Mouse (Mus musculus) T-cell, adult 2 months (primary cell): Measurements from ENCODE around the gene 6820408C15Rik.
"Not testable (repeated sequence)": the region's sequence is repeated elsewhere in the genome, so short reads cannot be mapped to it uniquely, and the experiment has no call there.

ENCODE experiments used
- DNase-seq: peaks from one replicate; pipeline ENCODE4 v3.0.0; 2022; ENCODE audit warnings: low spot score

6820408C15Rik gene

DNA sequence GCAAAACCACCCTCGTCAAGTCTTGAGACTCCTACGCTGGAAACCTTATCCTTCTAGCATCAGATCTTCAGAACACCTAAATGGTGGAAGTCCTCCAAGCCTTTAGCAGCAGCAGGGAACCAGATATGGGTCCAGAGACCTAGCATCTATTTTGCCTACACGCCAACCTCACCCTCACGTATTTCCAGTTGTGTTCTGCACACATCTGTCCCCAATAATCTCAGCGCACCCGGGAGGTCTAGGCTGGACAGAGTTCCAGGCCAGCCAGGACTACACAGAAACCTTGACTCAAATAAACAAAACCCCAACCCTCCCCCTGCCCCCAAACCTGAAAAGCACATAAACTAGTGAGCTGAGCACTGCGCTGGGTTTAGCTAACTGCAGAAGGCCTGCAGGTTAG is 3.9 kb upstream of the 6820408C15Rik start:
- DNase-seq, result no peak

DNA sequence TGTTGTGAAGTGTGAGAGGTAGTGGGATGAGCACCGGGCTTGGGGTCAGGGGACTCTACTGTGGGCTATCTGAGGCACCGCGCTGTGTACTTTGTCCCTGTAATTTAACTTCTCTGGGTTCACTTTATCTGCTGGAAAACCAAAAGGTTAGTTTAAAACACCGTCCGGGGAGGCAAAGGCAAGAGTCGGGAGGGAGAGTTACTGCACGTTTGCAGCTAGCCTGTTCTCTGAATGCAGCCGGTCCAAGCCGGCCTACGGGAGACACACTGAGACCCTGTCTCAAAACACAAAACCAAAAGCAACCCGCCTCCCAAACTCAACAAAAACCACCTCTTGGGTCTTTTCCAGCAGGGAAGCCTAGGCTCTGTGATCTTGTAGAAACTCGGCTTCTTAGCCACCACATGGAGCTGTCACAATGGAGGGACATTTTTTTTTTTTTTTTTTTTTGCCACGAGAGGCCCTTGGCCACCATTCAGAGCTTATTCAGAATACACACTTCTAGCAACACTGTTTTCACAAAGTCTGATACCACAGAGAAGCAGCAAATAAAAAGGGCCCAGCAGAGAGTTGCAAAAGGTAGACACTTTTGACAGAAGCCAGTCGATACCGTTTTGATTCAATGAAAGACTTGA is 2.7 kb upstream of the 6820408C15Rik start:
- no peak for DNase-seq

DNA sequence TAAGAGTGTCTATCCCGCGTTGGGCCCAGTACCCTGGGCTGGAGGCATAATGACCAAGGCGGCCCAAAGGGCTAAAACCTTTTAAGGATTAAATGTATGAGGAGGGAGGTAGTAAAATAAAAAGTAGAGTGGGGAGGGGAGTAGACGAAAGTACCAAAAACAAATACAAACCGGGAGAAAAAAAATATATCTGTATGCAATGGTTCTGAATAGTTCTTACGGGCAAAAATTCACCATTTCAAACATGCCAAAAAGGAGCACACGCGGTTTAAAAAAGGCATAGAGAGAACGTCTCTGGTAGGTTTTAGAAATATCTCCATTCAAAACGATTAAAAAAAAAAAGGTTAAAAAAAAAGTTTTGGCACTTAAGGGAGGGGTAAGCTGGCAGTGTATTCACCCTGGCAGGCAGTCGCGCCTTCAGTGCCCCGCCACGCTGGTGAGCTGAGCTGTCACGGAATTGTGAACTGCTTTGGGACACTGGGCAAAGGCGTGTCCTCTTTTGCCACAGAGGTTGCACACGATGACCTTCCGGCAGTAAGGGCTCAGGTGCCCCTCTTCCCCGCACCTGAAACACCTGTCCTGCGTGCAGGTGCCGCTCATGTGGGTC is 2.1 kb upstream of the 6820408C15Rik start:
- no peak for DNase-seq

DNA sequence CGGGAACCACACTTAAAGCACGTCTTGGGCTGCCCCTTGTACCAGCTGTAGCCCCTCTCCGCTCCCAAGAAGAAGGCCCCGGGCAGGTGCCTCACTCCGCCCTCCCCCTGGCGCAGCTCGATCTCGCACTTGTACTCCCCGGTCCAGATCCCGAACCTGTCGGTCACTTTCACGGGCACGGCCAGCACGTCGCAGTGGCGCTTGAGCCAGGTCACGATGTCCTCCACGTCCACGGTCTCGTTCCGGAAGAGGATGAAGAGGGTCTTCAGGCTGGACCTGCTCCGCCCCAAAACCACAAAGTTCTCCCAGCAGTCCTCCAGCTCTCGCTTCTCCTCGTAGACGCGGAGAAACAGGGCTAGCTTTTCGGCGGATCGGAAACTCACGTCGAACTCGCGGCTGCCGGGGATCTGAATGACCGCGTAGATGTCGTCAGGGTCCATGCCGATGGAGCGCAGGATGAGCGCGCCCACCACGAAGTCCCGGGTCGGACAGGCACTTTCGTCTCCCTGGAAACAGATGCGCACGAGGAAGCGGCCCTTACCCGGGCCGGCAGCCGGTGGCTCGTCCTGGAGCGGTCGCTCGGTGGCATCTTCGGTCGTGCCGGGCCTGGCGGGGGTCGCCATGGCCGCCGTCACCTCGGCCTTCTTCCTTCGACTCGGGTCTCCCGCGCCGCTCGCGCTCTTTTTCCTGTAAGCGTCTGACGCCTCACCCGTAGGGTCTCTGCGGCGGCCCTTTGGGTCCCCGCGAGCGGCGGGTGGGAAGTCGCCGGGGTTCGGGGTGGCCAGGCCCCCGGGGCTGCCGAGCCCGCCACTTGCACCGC is 1.4 kb upstream of the 6820408C15Rik start:
- DNase-seq, result peak; percentile 20

DNA sequence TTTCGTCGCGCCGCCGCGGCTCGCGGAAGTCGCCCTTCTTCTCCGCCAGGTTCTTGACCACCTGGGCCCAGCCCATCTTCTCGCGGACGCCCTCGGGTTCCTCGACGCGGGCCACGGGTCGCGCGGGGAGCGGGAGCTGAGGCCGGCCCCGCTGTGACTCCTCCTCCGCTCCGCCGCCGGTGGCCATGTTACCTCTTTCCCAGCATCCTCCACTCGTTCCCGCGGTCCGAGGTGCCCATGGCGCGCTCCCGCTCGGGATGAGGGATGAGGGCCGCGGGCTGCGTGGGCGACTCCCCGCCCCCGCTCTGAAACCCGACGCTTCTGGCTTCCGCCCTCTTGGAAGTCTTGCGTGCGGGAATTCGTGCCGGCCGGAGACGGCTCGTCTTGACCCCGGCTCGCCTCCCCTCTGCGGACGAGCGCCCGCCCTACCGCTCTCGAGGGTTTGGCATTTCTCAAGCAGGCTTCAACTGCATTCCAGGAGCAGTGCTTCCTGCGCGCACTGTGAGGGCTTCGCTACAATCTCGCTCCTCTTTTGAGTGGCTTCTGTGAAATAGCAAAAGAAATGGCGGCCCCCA is 709 bp upstream of the 6820408C15Rik start, which contains the start of gene Zcchc3:
TSS of gene Zcchc3 (minus strand) at position 437 of the 575 bp plus-strand sequence.
- peak; percentile 37 for DNase-seq

DNA sequence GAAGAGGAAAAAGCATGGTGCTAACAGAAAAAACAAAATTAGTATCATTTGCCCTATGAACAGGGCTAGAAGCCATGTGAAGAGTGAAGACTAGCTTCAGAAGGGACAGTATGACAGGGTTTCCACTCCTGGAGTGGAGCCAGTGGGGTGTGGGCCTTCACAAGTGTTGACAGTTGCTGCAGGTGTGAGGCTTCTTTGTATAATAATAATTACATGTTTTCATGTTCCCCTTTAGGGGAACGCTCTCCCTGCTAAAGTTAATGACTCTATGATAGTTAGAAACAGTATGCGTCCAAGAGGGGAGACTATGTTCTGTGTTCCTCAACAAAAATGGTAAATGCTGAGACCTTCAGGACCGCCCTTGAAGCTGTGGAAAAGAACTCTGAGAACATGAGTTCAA is 399 bp downstream of the 6820408C15Rik start:
- no peak for DNase-seq

DNA sequence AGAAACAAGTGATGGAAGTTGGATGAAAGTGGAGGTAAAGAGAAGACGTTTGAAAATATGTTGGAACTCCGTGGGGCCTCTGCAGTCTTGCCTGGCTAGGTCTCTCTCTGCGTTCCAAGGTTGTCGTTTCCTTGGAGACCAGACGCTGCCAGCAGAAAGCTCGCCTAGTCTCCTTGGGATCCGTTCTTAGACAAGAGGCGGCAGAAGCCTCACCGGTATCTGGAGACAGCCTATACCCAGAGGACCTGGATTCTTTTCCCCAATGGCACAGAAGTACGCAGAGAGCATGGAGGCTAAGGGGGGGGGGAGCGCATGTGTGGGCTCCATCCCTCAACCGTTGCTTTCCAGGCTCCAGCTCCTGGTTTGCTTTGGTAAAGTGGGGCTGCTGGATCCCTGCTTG is 12.1 kb downstream of the 6820408C15Rik start:
- no peak for DNase-seq

DNA sequence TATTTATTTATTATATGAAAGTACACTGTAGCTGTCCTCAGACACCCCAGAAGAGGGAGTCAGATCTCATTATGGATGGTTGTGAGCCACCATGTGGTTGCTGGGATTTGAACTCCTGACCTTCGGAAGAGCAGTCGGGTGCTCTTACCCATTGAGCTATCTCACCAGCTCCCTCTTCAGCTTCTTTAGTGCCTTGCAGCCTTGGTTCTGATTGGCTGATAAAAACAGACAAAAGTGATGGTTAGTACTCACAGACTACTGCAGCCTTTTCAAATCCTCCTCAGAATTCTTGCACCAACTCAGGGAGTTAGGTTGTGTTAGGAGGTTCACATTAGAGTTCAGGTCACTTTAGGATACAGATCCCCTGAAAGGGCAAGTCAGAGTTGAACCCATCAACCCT is 13.1 kb downstream of the 6820408C15Rik start:
- DNase-seq, result not testable (repeated sequence)

DNA sequence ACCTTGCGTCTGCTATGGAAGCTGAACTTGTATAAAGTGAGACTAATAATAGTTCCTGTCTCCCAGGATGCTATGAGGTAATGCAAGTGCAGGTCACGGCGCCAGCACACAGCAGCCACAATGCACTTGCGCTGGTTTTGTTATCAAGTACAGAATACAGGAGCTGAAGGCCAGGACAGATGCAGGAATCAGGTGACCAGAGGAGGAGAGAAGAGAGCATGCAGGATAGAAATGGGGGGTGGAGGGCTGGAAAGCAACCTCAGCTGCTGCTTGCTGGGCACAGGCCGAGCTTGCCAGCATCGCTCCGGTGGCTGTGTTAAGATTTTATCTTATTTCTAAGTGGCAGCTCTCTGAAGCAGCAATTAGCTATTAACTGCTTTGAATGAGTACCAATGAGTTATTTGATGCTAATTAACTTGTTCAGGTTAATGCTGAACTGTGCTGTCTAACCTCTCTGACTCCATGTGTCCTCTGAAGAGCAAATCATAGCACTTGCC is 21.1 kb downstream of the 6820408C15Rik start:
- no peak for DNase-seq

DNA sequence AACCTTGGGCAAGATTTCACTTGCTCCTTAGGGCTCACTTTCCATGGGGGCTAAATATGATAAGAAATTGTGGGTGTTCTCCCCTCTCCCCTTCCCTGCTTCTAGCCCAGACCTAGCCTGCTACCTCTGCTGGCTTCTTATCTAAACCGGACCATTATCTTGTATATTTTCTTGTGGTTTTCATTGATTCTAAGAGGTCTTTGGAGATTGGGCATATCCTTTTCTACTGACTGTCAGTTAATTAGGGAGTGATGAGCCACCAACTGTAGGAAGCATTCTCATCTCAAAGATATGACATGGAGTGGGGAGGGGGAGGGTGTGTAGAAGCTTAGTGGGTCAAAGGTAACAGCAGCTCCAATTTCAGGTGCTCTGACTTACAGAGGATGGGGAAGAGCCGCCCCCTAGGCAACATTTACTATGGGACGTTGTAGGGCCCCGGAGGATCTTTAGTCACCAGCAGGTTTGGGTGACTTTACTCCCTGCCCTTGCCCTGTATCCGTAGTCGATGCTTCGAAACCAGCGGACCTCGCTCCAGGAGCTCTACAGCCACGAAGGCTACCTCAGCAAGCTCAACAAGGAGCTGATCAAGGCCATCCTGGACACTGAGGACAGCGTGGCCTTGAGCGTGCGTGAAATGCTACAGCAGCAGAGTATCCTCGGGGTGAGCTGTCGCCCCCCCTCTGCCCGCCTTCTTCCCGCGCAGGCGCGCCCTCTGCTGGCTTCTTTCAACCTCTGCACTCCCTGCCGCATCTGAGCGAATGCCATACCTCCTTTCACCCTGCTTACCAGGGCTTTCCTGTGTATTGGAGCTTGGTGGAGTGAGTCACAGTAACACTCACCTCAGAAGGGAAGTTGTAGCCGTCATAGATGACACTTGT is 21.8 kb downstream of the 6820408C15Rik start:
- DNase-seq, result peak; percentile 75

DNA sequence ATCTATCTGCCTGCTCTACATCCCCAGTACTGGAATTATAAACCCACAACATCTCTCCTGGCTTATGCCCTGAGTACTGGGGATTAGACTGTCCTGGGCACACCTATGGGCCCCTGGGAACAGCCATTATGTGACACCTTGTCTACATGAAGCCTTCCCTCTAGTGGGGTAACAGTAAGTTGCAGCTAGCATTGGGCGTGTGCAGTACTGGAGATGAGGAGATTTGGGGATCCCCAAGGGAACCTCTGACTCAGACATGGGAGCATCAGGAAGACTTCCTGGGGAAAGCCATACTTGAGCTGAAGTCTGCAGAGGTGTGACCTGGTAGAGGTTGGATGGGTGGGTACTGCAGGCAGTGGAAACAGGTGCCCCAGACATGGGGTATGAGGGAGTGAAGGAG is 23.6 kb downstream of the 6820408C15Rik start:
- no peak for DNase-seq

DNA sequence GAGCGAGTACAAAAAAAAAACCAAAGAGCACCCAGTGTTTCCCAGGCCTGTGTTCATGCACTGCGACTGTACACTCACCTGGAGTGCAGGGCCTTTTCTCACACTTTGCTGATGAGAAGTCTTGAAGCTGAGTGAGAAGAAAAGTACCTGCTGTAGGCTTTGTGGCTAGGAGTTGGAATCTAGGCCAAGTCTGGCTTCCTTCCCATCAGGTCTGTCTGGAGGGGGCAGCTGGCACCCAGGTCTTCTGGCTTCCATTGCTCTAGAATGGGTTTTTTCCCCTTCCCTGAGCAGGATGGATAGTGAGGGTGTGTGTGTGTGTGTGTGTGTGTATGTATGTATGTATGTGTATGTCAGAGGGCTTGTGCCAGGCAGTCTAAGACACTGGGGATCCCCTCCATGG is 24.4 kb downstream of the 6820408C15Rik start:
- no peak for DNase-seq

DNA sequence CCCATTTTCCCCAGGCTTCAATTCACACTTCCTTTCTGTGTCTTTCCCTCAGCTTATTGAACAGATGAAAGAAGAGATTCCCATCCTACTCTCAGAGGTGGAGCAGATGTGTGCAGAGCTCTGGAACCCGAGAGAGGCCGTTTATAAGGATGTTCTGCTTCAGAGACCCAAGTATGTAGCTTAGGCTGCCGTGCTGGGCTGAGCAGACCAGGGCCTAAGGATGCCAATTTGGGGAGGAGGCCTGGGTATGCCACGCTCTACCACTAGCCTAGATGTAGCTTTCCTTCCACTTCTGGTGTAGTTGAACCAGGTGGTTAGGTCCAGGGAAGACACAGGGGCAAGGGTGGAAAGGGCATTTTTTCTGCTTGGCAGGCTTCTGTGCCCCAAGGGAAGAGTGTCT is 26.9 kb downstream of the 6820408C15Rik start:
- no peak for DNase-seq

DNA sequence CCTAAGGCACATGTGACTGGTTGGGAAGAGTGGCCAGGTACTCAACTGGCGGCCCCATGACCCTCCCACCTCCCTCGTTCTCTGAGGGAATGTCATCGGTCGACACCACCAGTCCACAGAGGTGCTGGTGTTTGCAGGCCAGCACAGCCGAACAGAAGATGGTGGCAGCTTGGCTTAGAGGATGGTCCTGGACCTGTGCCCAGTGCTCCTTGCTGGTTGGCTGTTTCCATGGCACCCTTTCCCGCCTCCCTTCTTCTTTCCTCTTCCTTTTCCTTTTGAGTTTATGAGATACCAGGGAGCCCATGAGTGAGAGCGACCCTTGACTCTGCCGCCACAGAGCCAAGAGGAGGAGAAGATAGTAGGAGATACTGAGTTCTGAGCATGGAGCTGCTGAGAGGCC is 27.9 kb downstream of the 6820408C15Rik start:
- DNase-seq, result no peak

DNA sequence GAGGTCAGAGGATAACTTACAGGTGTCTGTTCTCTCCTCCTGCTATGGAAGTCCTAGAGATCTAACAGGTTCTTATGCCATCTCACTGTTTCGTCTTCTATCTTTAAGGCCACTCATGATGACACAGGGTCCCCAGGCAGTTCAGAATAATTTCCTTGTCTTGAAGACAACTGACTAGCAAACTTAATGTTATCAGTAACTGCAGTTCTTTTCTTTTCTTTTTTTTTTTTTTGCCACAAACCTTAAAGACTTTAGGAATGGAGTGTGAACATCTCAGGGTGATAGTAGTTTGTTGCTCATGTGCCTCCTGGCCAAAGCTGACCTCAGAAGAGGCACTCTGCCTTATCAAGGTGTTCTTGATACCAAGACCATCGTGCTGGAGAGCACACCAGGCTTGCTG is 31.3 kb downstream of the 6820408C15Rik start:
- no peak for DNase-seq

DNA sequence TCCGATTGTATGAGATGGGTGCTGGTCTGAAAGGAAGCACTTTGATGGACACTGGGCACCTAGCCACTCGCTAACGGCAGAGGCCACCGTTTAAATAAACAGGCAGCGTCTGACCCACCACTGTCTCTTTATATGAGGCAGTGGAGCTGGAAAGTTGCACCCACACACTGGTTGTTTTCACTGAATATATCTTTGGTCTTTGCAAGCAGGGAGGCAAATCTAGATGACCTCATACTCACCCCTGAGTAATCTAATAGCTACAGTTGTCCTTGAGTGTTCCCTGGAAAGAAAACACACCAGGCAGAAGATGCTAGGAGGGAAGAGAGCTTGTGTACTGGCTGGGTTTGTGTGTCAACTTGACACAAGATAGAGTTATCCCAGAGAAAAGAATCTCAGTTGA is 32.1 kb downstream of the 6820408C15Rik start:
- no peak for DNase-seq

DNA sequence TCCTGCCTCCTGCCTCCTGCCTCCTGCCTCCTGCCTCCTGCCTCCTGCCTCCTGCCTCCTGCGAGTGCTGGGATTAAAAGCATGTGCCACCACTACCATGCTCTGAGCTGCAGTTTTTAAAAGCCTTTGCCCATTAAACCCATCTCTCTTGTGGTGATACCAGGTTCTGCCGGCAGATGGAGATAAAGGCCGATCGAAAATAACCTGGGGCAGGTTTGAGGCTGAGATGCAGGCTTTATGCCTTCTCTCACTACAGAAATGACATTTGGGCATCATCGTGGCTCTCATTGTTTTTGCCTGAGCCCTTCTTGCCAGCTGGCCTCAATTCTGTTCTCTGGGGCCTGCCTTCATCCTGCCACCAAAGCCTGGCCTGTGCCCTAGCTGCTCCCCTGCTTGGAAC is 34.9 kb downstream of the 6820408C15Rik start:
- peak; percentile 14 for DNase-seq

DNA sequence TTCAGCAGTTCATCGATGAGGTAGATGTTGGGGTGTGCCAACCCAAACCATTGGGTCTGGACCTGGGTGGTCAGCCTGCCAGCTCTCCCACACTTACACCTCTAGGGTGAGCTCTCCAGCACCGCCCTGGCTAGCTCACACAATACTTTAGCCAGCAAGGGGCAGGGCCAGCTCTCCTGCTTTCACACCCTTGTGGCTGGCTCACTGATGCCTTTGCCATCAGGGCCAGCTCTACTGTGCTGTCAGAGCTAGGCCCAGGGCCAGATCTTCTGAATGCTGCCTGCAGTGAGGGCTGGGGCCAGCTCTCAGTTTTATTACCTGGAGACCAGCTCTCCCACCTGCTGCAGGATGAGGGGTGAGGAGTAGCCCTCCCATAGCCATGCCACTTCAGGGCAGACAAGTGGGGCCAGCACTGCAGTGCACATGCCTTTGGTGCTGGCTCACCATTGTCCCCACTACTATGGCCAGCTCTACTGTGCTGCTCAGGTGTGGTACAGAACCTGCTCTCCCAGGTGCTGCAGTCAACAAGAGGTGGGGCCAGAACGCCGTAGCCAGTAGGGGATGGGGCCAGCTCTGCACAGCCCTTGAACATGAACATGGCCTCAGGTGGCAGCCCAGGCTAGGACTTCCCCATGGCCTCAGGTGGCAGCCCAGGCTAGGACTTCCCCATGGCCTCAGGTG is 36.9 kb downstream of the 6820408C15Rik start:
- DNase-seq, result no peak

DNA sequence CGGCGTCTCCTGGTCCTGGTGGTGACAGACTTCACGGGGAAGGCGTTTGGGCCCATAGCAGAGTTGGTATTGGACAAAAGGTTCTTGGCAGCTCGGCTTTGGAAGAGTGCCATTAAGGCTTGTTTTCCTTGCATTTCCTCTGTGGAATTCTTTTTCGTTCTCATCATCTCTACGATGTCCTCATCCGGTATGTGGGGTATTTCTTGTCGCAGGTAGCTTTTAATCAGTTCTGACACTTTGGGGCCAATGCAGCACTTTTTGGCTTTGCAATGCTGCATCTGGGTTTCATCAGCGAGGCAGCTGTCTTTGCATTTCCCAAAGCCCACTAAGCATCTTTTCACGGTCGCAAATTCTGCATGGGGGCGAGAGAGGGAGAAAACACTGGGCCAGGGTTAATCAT is 43.9 kb downstream of the 6820408C15Rik start:
- DNase-seq, result no peak

DNA sequence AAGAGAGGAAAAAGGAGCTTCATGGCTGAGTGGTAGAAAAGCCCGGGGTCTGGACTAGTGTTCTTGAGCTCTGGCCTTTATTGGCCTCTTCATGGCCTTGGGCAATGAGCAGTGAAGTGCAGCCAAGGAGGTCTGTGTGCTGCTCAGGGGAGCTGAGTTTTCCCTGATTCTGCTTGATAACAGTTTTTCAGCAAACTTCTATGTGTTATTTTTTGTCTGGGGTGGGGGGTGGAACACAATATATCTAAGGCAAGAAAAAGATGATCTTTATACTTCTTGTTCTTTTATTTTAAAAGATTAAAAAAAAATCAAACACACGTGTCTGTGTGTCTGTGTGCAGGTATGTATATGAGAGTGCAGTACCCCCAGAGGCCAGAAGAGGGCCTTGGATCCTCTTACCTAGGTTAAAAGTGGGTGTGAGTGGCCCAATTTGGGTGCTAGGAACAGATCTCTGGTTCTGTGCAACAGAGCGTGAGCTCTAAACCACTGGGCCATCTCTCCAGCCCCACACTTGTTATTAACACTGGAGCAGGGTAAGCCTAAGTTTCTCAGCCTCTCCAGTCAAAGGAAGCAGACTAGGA is 49.3 kb downstream of the 6820408C15Rik start, which contains the start of gene Defb23:
TSS of gene Defb23 (minus strand) at position 51 of the 581 bp plus-strand sequence.
- DNase-seq, result no peak

DNA sequence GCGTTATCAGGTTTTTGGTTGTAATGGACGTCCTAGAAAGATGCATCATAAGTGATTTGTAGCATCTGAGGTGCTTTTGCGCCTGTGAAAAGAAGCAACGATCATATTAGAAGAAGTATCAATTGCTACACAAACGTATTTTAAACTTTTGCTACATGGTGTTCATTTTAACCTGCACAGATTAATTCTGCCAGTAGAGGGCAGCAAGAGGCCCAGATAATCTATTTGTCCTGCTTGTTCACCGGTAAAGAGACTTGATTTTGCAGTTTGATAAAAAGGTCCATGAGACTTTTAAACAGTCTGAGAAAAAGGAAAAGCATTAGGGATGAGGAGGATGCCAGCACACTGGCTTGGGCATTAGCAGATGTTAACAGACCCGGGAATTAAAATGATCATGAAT is 55.6 kb downstream of the 6820408C15Rik start:
- DNase-seq, result peak; percentile 10
